Mouse (Mus musculus) neural tube, embryonic 10.5 days (tissue): ENCODE results near the gene Tor3a.

Experiments used
- DNase-seq: peaks from one replicate; pipeline ENCODE4 v3.0.0-alpha.2; 2017; ENCODE audit warnings: low spot score; ENCODE audit errors: extremely low spot score

The Tor3a gene

GRCm38 (mm10) chr1:156674195-156675000 is at the start of gene Tor3a:
Tor3a (minus strand) TSS chr1:156674356.
- DNase-seq: peak; percentile 74

- DNase-seq: no peak
These were observed 47.9 kb upstream of the Tor3a start for GRCm38 (mm10) chr1:156722089-156722488.

- no peak for DNase-seq
These were observed 45.9 kb upstream of the Tor3a start for GRCm38 (mm10) chr1:156720046-156720445.

GRCm38 (mm10) chr1:156718950-156719805 is 45.0 kb upstream of the Tor3a start, which contains the start of gene Fam20b:
Fam20b (minus strand) TSS chr1:156719086.
- DNase-seq: peak; percentile 97

GRCm38 (mm10) chr1:156718286-156718949 is 44.3 kb upstream of the Tor3a start:
- DNase-seq: peak; percentile 87

- DNase-seq: peak; percentile 34
These were observed 43.7 kb upstream of the Tor3a start for GRCm38 (mm10) chr1:156717751-156718285.

GRCm38 (mm10) chr1:156716681-156717080 is 42.5 kb upstream of the Tor3a start:
- no peak for DNase-seq

GRCm38 (mm10) chr1:156710472-156711098 is 36.4 kb upstream of the Tor3a start:
- no peak for DNase-seq

GRCm38 (mm10) chr1:156708672-156709071 is 34.5 kb upstream of the Tor3a start:
- DNase-seq: no peak

- DNase-seq: no peak
These were observed 31.6 kb upstream of the Tor3a start for GRCm38 (mm10) chr1:156705696-156706285.

GRCm38 (mm10) chr1:156703444-156703843 is 29.3 kb upstream of the Tor3a start:
- DNase-seq: no peak

- no peak for DNase-seq
These were observed 28.0 kb upstream of the Tor3a start for GRCm38 (mm10) chr1:156702151-156702550.

- DNase-seq: no peak
These were observed 12.0 kb upstream of the Tor3a start for GRCm38 (mm10) chr1:156686025-156686661.

GRCm38 (mm10) chr1:156679599-156679998 is 5.4 kb upstream of the Tor3a start:
- DNase-seq: no peak

- DNase-seq: no peak
These were observed 3.1 kb upstream of the Tor3a start for GRCm38 (mm10) chr1:156677230-156677629.

GRCm38 (mm10) chr1:156676596-156676995 is 2.4 kb upstream of the Tor3a start:
- no peak for DNase-seq

GRCm38 (mm10) chr1:156676171-156676570 is 2.0 kb upstream of the Tor3a start:
- DNase-seq: peak; percentile 58

GRCm38 (mm10) chr1:156673476-156674194 is 521 bp downstream of the Tor3a start:
- peak; percentile 59 for DNase-seq

- DNase-seq: no peak
These were observed 1.3 kb downstream of the Tor3a start for GRCm38 (mm10) chr1:156672720-156673475.
